Mouse (Mus musculus): ENCODE results near the gene Pbx4. TPM values are rescaled to one million over a fixed set of nuclear protein-coding genes. Genes with fewer than 3 reads are reported as not detected.

The Pbx4 gene
- polyA plus RNA-seq (2015; fragmentation: Nextera tagmentation; extraction: Ambion mirVana) = 2.7 and 2.9 TPM in 2 replicates

DNA sequence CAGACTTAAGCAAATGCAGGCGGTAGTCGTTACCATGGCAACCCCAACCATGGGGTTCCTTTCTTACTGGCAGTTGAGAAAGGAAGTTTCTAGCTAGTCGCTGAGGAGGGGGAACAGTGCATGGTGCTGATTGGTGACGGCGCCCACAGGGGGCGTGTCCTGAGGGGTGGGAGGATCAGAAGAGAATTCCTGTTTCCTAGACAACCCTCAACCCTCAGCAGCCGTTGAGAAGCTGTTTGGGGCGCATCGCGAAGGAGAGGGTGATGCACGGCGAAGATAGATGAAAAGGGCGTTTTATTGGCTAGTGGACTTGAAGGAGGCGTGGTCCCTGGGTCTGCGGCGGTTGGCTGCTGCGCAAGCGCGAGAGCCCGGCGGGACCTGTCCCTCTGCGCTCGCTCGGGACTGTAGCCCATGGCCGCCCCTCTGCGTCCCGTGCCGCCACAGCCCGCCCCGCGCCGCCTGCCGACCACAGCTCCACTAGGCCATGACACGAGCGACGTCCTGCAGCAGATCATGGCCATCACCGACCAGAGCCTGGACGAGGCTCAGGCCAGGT, at the start of gene Pbx4:
Gene Pbx4 (plus strand): TSS at position 194 of the 556 bp plus-strand sequence.
- Histone ChIP-seq H3K27ac (ENCODE audit: low read length) (no peak within 1 kb of the TSS), H3K4me1 (ENCODE audit: control insufficient read depth, insufficient read depth, low read length) (peaks cover 7% of the 10 kb centered on the region), H3K9me3 (ENCODE audit: control insufficient read depth, low read length) (no peaks in the 10 kb centered on the region), H3K9ac (ENCODE audit: low read depth, low read length) (peak within 1 kb of the TSS; percentile 67), H3K27me3 (replicated peaks; ENCODE audit: control insufficient read depth, insufficient read depth, low read length) (no peaks in the 10 kb centered on the region), H3K4me3 (ENCODE audit: low read length) (peak within 1 kb of the TSS; percentile 66), H3K4me2 (ENCODE audit: low read depth, low read length) (peak within 1 kb of the TSS; percentile 98), H3K36me3 (ENCODE audit: control insufficient read depth, insufficient read depth, low read length) (no peaks in the 10 kb centered on the region)
- ATAC-seq = peak; percentile 94
- under 1% methylated on average over 38 of the region's 38 CpGs for WGBS

GRCm38 (mm10) chr8:69789105-69789504, 43.2 kb upstream of the Pbx4 start:
- Histone ChIP-seq H3K4me2 (ENCODE audit: low read depth, low read length) (no peak overlapping the region), H3K27me3 (replicated peaks; ENCODE audit: control insufficient read depth, insufficient read depth, low read length) (no peaks in the 10 kb centered on the region), H3K4me3 (ENCODE audit: low read length) (no peak overlapping the region), H3K9me3 (ENCODE audit: control insufficient read depth, low read length) (no peaks in the 10 kb centered on the region), H3K36me3 (ENCODE audit: control insufficient read depth, insufficient read depth, low read length) (no peaks in the 10 kb centered on the region), H3K4me1 (ENCODE audit: control insufficient read depth, insufficient read depth, low read length) (peaks cover 19% of the 10 kb centered on the region), H3K9ac (ENCODE audit: low read depth, low read length) (no peak overlapping the region), H3K27ac (ENCODE audit: low read length) (no peak overlapping the region)
- 84% methylated on average over 5 of the region's 5 CpGs for WGBS
- no peak for ATAC-seq

DNA sequence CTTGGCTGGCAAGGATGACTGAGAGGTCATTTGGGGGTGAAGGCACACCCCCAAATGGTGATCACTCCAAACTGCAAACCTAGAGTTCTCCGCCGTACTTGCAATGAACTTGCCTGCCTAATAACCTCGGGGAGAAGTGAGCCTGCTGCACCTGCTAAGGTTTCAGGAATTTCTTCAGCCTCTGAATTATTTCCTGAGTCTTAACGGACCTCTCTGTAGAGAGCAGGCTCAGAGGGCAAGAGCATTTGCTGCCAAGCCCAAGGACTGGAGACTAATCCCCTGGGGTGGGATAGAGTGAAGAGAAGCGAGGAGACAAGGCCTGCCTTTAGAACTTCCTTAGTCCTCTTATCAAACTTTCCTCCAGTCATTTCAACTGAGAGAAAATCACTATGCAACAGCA, 42.6 kb upstream of the Pbx4 start:
- H3K4me2 ChIP-seq (ENCODE audit: low read depth, low read length) = no peak overlapping the region

GRCm38 (mm10) chr8:69790364-69790763, 41.9 kb upstream of the Pbx4 start:
- H3K9ac ChIP-seq (ENCODE audit: low read depth, low read length) = peak overlapping the region; percentile 94
- H3K36me3 ChIP-seq (ENCODE audit: control insufficient read depth, insufficient read depth, low read length) = no peaks in the 10 kb centered on the region
- 24% methylated on average over 11 of the region's 11 CpGs for WGBS
- peak overlapping the region; percentile 61 for H3K4me2 ChIP-seq (ENCODE audit: low read depth, low read length)
- no peaks in the 10 kb centered on the region for H3K9me3 ChIP-seq (ENCODE audit: control insufficient read depth, low read length)
- peak overlapping the region; percentile 100 for H3K4me3 ChIP-seq (ENCODE audit: low read length)
- no peaks in the 10 kb centered on the region for H3K27me3 ChIP-seq (replicated peaks; ENCODE audit: control insufficient read depth, insufficient read depth, low read length)
- peak; percentile 20 for ATAC-seq
- peaks cover 19% of the 10 kb centered on the region for H3K4me1 ChIP-seq (ENCODE audit: control insufficient read depth, insufficient read depth, low read length)
- H3K27ac ChIP-seq (ENCODE audit: low read length) = peak overlapping the region; percentile 90

More for the DNA sequence above, 42.6 kb upstream of the Pbx4 start:
- ATAC-seq = no peak
- Histone ChIP-seq H3K27me3 (replicated peaks; ENCODE audit: control insufficient read depth, insufficient read depth, low read length) (no peaks in the 10 kb centered on the region), H3K4me3 (ENCODE audit: low read length) (peak overlapping the region; percentile 100; the same call in 1 of the 2 replicates), H3K4me1 (ENCODE audit: control insufficient read depth, insufficient read depth, low read length) (peaks cover 19% of the 10 kb centered on the region), H3K9me3 (ENCODE audit: control insufficient read depth, low read length) (no peaks in the 10 kb centered on the region), H3K36me3 (ENCODE audit: control insufficient read depth, insufficient read depth, low read length) (no peaks in the 10 kb centered on the region), H3K27ac (ENCODE audit: low read length) (no peak overlapping the region), H3K9ac (ENCODE audit: low read depth, low read length) (no peak overlapping the region)
- WGBS = 69% methylated on average over 5 of the region's 5 CpGs

- Histone ChIP-seq H3K27ac (ENCODE audit: low read length) (peak within 1 kb of the TSS; percentile 90), H3K4me2 (ENCODE audit: low read depth, low read length) (peak within 1 kb of the TSS; percentile 62), H3K9ac (ENCODE audit: low read depth, low read length) (peak within 1 kb of the TSS; percentile 94), H3K36me3 (ENCODE audit: control insufficient read depth, insufficient read depth, low read length) (0 out of 2 replicates have a peak, but pooled peaks cover under 1% of the 10 kb centered on the region), H3K9me3 (ENCODE audit: control insufficient read depth, low read length) (no peaks in the 10 kb centered on the region), H3K27me3 (replicated peaks; ENCODE audit: control insufficient read depth, insufficient read depth, low read length) (no peaks in the 10 kb centered on the region), H3K4me1 (ENCODE audit: control insufficient read depth, insufficient read depth, low read length) (peaks cover 19% of the 10 kb centered on the region), H3K4me3 (ENCODE audit: low read length) (peak within 1 kb of the TSS; percentile 100)
- WGBS = under 1% methylated on average over 38 of the region's 38 CpGs
- peak; percentile 97 for ATAC-seq
These were observed 41.4 kb upstream of the Pbx4 start, which contains the start of the genes Atp13a1 and Zfp866 for GRCm38 (mm10) chr8:69790773-69791367. TSS of gene Atp13a1 (plus strand) at chr8:69791163. TSS of gene Zfp866 (minus strand) at chr8:69791178.

GRCm38 (mm10) chr8:69791415-69792068, 40.7 kb upstream of the Pbx4 start:
- WGBS = under 1% methylated on average over 48 of the region's 48 CpGs
- Histone ChIP-seq H3K36me3 (ENCODE audit: control insufficient read depth, insufficient read depth, low read length) (0 out of 2 replicates have a peak, but pooled peaks cover 7% of the 10 kb centered on the region), H3K27me3 (replicated peaks; ENCODE audit: control insufficient read depth, insufficient read depth, low read length) (no peaks in the 10 kb centered on the region), H3K4me3 (ENCODE audit: low read length) (peak overlapping the region; percentile 100), H3K4me1 (ENCODE audit: control insufficient read depth, insufficient read depth, low read length) (peaks cover 19% of the 10 kb centered on the region), H3K9me3 (ENCODE audit: control insufficient read depth, low read length) (no peaks in the 10 kb centered on the region), H3K27ac (ENCODE audit: low read length) (peak overlapping the region; percentile 90), H3K9ac (ENCODE audit: low read depth, low read length) (peak overlapping the region; percentile 94), H3K4me2 (ENCODE audit: low read depth, low read length) (peak overlapping the region; percentile 62)
- ATAC-seq = peak; percentile 76

GRCm38 (mm10) chr8:69793666-69794065, 38.6 kb upstream of the Pbx4 start:
- H3K9ac ChIP-seq (ENCODE audit: low read depth, low read length) = no peak overlapping the region
- H3K4me3 ChIP-seq (ENCODE audit: low read length) = no peak overlapping the region
- H3K9me3 ChIP-seq (ENCODE audit: control insufficient read depth, low read length) = no peaks in the 10 kb centered on the region
- peaks cover 19% of the 10 kb centered on the region for H3K4me1 ChIP-seq (ENCODE audit: control insufficient read depth, insufficient read depth, low read length)
- H3K27ac ChIP-seq (ENCODE audit: low read length) = no peak overlapping the region
- WGBS = 92% methylated on average over 4 of the region's 4 CpGs
- H3K27me3 ChIP-seq (replicated peaks; ENCODE audit: control insufficient read depth, insufficient read depth, low read length) = no peaks in the 10 kb centered on the region
- peaks cover 20% of the 10 kb centered on the region for H3K36me3 ChIP-seq (ENCODE audit: control insufficient read depth, insufficient read depth, low read length)
- no peak for ATAC-seq
- H3K4me2 ChIP-seq (ENCODE audit: low read depth, low read length) = no peak overlapping the region

DNA sequence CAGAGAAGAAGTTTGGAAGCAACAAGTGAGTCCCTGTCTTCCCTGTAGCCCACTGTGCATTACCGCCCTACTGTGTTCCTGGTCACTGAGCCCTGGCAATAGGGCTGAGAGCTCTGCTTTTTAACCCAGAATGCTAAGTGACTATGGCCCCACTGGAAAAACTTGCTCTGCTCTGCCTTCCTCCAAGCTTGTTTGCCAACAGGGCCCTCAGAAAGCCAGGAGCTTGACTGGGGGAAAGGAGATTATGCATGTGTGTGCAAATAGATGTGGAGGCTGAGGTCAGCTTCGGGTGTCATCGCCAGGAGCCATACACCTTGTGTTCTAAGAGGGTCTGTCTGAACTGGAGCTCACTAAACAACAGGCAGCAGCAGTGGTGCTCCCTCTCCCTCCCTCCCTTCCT, 38.2 kb upstream of the Pbx4 start:
- ATAC-seq = no peak
- Histone ChIP-seq H3K4me2 (ENCODE audit: low read depth, low read length) (no peak overlapping the region), H3K36me3 (ENCODE audit: control insufficient read depth, insufficient read depth, low read length) (peaks cover 24% of the 10 kb centered on the region), H3K9me3 (ENCODE audit: control insufficient read depth, low read length) (no peaks in the 10 kb centered on the region), H3K9ac (ENCODE audit: low read depth, low read length) (no peak overlapping the region), H3K4me1 (ENCODE audit: control insufficient read depth, insufficient read depth, low read length) (peaks cover 19% of the 10 kb centered on the region), H3K27me3 (replicated peaks; ENCODE audit: control insufficient read depth, insufficient read depth, low read length) (no peaks in the 10 kb centered on the region), H3K27ac (ENCODE audit: low read length) (no peak overlapping the region), H3K4me3 (ENCODE audit: low read length) (no peak overlapping the region)
- 83% methylated on average over 3 of the region's 3 CpGs for WGBS

DNA sequence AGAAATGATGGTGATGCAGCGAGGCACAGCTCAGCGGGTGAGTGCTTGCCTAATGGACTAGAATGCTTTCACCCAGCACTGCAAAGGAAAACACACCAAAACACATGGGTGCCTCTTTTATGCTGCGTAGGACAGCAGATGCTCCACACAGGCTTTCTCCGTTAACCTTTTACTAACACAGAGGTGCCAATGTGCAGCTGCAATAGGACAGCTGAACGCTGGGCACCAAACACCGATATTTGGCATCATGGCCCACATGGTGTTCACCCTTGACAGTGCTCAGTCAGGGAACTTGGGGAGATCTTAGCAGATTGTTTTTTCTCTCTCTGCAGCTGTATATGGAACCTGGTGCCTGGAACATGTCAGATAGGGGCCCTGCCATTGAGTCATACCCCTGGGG, 37.4 kb upstream of the Pbx4 start:
- no peak overlapping the region for H3K4me3 ChIP-seq (ENCODE audit: low read length)
- no peak overlapping the region for H3K27ac ChIP-seq (ENCODE audit: low read length)
- peaks cover 24% of the 10 kb centered on the region for H3K36me3 ChIP-seq (ENCODE audit: control insufficient read depth, insufficient read depth, low read length)
- H3K4me1 ChIP-seq (ENCODE audit: control insufficient read depth, insufficient read depth, low read length) = peaks cover 19% of the 10 kb centered on the region
- H3K9ac ChIP-seq (ENCODE audit: low read depth, low read length) = no peak overlapping the region
- H3K27me3 ChIP-seq (replicated peaks; ENCODE audit: control insufficient read depth, insufficient read depth, low read length) = no peaks in the 10 kb centered on the region
- no peak for ATAC-seq
- no peak overlapping the region for H3K4me2 ChIP-seq (ENCODE audit: low read depth, low read length)
- no peaks in the 10 kb centered on the region for H3K9me3 ChIP-seq (ENCODE audit: control insufficient read depth, low read length)
- 94% methylated on average over 6 of the region's 6 CpGs for WGBS
